Mouse (Mus musculus): Measurements from ENCODE around the gene Slc15a4.
A peak's percentile ranks its signal among the peaks of the same experiment; 100 is the strongest.

Slc15a4 gene

DNA sequence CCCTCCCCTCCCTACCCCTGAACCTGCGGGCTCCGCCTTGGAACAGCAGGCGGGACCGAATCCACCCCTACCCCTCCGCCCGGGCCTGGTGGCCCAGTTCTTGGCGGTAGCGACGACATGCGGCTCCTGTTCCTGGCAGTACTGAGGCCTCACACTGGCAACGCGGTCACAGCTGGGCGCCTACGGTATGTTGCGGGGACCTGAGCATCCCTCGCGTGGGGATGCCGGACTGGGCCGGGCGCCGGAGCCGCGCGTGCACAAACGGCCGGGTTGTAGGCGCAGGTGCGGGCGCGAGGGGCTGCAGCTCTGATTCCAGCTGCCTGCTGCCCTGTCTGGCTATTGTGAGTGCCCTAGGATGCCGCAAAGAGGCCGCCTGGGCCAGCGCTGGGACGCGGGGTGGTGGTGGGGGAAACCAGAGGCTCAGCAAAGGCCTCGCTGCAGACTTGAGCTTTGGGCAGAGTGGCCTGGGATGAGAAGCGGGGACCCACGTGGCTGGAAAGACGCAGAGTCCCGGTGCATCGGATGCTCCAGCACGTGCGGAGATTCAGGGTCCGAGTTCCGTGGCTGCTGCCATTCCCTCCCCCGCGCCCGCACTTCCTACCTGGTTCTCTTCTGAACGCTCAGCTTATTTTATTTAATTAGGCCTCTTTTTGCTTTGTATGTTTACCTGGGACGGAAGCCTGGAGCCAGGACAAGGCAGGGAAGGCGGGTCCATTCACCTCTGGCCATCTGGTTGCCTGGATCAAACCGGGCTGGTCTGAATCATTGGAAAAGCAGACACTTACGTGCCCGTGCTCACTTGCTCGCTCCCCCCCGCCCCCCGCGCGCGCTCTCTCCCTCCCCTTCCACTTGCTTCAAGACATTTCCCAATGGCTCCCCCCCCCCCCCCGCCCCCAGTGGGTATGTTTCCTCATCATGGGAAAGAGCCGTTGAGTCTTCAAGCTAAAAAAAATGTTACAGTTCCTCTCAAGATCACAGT, at the start of gene Slc15a4, which contains the start of gene Glt1d1:
Gene Slc15a4 (minus strand): TSS at position 731 of the 979 bp plus-strand sequence.
Gene Glt1d1 (plus strand): TSS at position 96 of the 979 bp plus-strand sequence.
- DNase-seq (ENCODE audit: low spot score), result peak; percentile 51

DNA sequence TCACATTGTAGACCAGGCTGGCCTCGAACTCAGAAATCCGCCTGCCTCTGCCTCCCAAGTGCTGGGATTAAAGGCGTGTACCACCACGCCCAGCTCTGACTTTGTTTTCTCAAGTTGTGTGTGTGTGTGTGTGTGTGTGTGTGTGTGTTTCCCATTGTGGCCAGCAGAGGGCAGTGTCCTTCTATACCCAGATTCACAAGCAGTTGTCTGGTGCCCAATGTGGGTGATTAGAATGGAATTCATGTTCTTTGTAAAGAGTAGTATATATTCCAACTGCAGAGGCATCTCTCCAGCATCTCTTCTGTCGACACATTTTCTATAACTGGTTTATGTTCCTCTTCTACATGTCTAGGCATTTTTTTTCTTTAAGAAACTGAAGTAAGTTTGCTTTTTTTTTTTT, 45.8 kb upstream of the Slc15a4 start:
- DNase-seq (ENCODE audit: low spot score), result no peak

DNA sequence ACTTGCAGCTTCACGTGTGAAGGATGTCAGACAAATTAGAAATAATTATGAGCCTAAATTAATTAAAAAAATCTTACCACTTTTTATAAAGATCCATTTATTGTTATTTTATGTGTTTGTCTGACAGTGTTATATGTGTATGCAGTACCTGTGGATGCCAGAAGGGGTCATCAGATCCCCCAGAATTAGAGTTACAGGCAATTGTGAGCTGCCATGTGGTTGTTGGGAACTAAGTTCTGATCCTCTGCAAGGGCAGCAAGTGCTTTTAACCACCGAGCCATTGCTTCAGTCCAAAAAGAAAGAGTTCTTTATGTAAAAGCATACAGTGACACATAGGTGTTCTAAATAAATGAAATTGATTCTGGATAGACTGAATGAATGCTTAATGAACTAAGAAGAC, 44.9 kb upstream of the Slc15a4 start:
- no peak for DNase-seq (ENCODE audit: low spot score)

DNA sequence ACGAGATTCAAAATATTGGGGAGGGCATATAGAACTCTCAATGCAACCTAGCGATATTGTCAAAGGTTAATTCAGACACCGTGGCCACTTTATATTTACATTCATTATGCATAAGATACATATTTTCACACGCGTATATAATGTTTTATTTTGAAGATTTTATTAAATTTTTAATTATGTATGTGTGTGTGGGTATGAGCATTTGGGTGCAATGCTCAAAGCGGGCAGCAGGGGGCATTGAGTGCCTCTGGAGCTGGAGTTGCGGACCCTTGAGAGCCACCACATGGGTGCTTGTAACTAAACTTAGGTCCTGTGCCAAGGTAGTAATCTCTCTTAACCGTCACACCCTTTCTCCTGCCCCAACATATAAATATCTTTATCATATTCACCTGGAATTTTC, 41.2 kb upstream of the Slc15a4 start:
- no peak for DNase-seq (ENCODE audit: low spot score)

DNA sequence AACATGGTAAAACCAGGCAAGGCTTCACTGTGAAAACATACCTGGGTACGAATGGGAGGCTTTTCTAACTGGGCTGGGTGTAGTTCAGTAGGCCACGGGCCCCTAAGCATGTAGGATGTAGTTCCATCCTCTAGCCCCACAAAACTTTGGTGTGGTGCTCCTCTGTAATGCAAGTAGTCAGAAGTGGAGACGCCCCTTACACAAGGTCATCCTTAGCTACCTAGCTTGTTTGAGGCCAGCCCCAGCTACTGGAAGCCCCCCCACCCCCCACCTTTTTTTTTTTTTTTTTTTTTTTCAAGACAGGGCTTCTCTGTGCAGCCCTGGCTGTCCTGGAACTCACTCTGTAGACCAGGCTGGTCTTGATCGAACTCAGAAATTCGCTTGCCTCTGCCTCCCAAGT, 28.3 kb upstream of the Slc15a4 start:
- no peak for DNase-seq (ENCODE audit: low spot score)

DNA sequence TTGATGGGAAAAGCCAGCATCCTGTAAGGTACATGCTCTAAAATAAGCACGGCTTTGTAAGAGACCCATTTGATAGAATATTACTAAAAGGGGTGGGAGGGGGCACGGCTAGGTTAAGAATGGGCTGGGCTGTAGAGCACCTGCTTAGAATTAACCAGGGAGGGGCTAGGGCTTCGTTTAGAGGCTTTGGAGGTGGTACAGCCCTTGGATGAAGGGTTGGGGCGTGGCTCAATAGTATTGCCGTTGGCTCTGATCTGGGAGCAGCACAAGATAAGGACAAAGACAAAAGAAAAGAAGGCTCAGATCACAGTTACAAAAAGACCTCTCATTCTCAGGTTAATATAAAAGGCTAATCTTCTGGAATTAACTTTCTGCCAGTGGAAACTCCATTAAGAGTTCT, 27.6 kb upstream of the Slc15a4 start:
- no peak for DNase-seq (ENCODE audit: low spot score)

DNA sequence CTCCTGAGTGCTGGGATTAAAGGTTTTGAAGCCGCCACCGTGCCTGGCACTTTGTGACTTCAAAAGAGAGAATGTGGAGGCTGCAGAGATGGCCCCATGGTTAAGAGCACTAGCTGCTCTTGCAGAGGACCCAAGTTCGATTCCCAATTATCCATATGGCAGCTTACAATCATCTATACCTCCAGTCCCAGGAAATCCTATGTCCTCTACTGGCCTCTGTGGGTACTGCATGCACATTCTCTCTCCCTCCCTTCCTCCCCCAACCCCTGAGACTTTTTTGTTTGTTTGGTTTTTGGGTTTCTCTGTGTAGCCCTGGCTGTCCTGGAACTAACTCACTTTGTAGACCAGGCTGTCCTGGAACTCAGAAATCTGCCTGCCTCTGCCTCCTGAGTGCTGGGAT, 26.6 kb upstream of the Slc15a4 start:
- no peak for DNase-seq (ENCODE audit: low spot score)

DNA sequence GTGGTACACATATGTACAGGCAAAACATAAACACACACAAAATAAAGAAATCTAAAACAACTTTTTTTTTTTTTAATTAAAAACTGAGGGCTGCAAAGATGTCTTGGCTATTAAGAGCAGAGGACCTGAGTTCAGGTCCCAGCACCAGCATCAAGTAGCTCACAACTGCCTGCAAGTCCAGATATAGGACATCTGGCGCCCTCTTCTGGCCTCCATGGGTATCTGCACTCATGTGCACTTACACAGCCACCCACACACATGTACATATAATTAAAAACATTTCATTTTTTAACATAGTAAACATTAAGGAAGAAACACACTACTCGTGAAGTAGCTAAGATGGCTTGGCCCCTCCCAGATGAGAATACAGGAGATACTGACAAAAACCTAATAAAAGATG, 25.6 kb upstream of the Slc15a4 start:
- no peak for DNase-seq (ENCODE audit: low spot score)

DNA sequence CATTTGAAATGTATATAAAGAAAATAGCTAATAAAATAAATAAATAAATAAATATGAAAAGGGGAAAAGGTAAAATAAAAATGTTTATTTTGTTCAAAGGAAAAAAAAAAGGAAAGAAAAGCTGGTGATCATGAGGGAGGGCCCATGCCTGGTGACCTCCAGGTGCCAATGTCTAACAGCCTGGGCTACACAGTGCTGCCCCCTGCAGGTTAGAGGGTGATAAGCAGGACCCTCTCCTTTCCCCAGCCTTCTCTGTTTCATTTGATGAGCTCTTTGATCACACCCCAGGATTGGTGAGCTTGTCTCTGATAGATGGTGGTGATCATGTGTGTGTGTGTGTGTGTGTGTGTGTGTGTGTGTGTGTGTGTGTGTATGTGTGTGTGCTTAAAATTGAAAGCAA, 16.4 kb upstream of the Slc15a4 start:
- DNase-seq (ENCODE audit: low spot score), result peak; percentile 31

DNA sequence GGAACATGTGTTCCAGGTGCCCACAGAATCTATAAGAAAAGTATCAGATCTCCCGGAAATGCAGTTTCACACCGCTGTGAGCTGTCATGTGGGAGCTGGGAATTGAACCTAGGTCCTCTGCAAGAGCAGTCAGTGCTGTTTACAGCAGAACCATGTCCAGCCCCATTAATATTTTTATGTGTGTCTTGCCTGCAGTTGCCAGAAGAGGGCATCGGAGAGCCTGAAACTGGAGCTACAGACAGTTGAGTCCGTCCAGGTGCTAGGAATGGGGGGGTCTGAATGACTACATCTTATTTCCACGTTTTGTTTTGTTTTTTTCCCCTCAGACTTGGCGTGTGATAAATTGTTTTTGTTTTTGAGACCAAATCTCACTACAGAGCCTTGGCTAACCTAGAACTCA, 15.3 kb upstream of the Slc15a4 start:
- DNase-seq (ENCODE audit: low spot score), result peak; percentile 31

DNA sequence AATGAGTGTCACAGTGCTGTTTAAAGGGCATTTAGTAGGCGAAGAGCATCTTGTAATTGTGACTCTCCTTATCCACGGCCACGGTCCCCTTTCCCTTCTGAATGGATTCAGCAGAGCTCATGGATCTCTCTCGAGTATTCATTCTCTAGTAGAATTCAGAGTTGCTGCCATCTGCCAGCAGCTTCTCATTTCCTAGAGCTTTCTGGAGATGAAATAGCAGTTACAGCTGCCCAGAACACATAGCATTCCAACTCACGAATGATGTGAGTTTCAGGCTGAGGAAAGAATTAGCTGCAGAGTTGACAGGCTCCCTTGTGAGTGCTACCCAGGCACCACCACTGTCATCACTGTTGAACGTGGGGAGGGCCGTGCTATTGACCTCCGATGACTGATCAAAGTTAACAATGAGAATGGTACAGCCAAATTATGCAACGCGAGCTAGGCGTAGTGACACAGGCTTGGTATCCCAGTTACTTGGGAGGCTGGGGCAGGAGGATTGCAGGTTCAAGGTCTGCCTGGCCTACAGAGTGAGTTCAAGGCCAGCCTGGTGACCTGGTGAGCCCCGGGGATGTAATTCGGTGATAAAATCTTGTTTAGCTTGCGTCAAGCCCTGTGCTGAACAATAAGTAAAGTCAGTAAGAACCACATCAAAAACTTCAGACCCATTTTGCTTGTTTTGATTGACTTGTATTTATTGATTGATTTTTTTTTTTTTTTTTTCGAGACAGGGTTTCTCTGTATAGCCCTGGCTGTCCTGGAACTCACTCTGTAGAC, 8.7 kb upstream of the Slc15a4 start:
- no peak for DNase-seq (ENCODE audit: low spot score)

DNA sequence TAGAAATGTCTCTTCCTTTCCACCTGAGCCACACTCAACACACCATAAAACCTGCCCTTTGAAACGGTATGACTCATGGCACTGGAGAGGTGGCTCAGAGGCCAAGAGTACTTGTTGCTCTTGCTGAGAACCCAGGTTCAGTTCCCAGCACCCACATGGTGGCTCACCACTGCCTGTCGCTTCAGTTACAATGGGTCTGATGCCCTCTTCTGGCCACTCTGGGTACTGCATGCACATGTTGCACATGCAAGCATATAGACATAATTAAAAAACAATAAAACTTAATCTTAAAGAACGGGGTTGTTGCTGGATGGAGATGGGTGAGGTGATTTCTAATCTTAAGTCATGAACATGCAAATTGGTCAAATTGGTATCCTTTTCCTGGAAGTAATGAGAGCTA, 7.7 kb upstream of the Slc15a4 start:
- DNase-seq (ENCODE audit: low spot score), result no peak

DNA sequence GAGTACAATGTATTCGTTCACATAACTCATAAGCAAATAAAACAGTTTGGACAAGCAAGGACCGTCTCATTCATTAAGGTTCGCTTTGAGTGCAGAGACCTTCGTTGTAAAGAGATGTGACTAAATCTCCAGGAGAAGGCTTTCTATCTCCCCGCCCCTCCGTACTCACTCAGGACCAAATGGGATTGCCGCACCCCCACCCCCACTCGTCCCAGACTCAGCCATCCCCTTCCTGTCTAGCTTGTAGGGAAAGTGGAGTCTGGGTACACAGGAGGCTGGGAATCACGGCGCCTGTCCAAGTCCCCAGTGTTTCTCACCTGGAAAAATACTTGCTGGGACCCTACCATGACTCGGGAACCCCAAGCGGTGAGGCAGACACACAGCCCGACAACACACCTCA, 6.9 kb upstream of the Slc15a4 start:
- no peak for DNase-seq (ENCODE audit: low spot score)

DNA sequence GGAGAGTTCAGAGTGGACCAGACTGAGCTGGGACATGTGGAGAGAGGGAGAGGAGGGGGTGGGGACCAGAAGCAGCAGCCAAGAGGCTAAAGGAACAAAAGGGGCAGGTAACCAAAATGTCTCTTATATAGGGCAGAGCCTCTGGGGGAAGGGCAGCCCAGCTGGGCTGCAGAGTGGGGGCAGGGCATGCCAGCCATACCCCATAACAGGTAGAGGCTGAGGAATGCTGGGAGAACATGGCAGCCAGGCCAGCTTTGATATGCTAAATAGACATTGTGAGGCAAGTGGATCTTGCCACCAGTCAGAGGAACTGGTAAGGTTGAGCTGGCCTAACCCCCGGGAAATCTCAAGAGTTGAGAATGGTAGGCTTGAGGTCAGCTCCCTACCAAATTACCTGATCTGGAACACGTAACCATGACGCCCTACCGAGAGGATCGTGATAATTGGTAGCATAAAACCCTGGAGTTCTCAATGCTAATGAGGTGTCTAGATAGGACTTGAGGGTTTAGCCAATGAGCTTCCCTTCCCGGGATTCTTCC, 6.4 kb upstream of the Slc15a4 start:
- DNase-seq (ENCODE audit: low spot score), result no peak

DNA sequence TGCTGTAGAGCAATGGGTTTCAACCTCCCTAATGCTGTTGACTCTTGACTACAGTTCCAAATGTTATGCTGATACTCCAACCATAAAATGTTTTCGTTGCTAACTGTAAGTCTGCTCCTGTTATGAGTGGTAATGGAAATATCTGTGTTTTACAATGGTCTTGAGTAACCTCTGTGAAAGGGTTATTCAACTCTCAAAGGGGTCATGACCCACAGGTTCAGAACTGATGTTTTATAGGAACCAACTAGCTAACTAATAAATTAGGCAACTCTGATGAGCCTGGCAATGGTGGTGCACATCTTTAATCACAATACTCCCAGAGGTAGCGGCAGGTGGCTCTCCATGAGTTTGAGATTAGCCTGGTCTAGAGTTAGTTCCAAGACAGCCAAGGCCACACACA, 5.5 kb upstream of the Slc15a4 start:
- no peak for DNase-seq (ENCODE audit: low spot score)

DNA sequence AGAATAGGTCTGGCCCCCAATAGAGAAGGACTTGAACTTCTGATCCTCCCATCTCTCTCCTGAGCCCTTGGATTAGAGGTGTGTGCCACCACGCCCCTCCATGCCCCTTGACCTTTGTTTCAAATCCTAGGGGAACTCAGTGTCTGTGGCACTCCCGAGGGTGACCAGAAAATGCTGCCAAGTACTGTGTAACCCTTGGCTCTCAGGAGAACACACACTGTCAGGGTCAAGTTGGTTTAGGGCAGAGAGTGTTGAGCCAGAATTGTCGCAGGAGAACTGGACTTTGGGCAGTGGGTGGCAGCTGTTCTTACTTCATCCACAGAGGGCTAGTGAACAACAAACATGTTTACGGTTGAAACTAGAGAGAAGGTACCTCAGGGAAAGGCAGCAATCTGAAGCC, 4.9 kb upstream of the Slc15a4 start:
- DNase-seq (ENCODE audit: low spot score), result no peak

DNA sequence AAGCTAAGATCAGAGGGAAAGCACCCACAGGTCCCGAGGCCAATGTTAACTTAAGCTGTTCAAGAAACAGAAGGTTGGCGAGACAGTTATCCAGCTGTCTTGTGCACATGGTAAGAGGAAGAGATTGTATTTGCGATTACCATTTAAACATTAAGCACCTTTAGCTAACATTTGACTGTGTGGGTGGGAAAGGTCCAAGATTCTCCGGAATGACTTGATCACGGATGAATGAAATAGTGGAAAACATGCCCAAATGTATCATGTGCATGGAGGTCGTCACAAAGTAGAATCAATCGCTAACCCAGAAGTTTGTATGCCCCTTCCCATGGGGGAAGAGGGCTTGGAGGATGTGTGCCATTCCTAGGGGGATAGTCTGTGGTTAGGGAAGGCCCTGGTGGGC, 969 bp upstream of the Slc15a4 start:
- DNase-seq (ENCODE audit: low spot score), result no peak

DNA sequence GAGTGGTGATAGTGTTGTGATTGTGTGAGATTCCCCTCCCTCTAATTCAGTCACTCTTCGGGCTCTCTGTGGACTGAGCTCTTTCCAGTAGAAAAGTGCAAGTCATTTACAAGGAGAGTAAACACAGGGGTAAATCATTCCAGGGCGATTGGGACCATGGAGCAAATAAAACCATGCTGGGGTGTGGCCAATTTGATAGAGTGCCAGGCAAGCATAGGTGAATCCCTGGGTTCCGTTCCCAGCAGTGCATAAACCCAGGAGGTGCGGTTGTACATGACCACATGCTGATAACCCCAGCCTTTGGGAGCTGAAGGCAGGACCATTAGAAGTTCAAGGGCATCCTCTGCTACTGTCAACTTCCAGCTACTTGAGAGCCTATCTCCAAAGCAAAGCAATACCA, 491 bp upstream of the Slc15a4 start:
- DNase-seq (ENCODE audit: low spot score), result no peak

DNA sequence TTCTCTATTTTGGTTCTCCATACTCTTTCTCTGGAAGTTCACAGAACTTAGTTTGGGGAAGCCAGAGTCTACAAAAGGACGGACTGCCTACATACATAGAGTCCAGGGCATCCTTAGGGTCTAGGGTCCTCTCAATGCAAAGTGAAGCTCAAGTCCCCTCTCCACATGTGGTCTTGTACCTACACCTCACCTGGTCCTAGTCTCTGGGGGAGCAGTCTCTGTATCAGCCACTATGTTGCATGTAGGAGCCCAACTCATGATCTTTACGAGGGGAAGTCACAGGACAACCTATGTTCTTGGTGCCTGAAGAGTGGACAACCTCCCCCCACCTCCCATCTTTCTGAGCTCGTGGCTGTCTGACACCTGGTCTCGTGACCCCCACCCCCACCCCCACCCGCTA, 1.0 kb downstream of the Slc15a4 start:
- DNase-seq (ENCODE audit: low spot score), result no peak

DNA sequence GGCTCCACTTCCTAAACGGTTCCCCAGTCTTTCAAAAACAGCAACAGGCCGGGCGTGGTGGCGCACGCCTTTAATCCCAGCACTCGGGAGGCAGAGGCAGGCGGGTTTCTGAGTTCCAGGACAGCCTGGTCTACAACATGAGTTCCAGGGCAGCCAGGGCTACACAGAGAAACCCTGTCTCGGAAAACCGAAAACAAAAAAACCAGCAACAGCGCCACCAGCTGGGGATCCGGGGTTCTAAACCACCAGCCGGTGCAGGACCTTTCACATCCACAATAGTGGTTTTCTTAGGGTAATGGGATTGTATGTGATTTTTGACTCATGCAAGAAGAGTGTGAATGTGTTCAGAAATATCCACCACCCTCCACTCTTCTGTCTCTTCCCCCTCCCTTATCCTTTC, 5.5 kb downstream of the Slc15a4 start:
- no peak for DNase-seq (ENCODE audit: low spot score)

DNA sequence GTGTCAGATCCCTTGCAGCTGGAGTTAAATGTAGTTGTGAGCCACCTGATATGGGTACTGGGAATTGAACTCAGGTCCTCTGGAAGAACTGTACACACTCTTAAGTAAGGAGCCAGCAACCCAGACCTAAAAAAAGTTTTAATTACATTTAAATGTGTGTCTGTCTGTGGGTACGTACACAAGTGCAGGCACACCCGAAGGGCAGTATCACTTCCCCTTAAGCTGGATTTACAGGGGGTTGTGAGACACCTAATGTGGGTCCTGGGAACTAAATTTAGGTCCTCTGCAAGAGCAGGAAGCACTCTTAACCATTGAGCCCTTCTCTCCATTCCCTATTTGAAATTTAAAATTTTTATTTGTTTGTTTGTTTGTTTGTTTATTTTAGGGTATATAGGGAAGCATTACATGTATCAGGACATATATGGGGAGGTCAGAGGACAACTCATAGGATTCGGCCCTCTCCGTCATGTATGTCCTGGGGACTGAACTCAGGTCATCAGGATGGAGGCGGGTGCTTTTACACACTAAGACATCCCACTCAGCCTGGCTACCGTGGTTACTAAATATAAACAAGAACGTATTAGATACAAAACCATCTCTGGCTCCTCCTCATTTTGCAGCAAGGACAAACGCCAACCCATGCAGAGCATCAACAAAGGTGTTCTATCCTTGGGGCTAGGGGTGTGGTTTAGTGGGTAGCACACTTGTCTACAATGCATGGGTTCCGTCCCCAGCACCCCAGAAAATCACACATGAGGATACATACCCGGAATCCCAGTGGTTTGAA, 8.1 kb downstream of the Slc15a4 start:
- no peak for DNase-seq (ENCODE audit: low spot score)

DNA sequence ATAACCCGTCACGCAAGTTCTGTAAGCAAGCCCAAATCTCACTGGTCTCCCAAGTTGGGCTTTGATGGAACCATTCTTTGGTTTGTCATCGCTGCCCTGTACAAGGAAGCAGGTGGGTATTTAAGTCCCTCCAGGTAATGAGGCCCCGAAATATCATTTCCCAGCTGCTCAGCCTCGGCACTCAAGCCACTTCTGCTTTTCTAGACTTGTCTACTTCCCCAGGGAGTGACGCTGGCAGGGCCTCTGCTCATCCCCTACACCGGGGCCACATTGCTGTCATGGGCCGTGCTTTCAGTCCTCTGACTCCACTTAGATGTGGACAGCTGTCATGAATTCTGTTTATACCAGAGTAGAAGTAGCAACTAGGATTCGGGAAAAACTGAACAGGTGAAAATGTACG, 11.6 kb downstream of the Slc15a4 start:
- no peak for DNase-seq (ENCODE audit: low spot score)

Measured in embryo, embryonic 10 days (tissue).